Mouse (Mus musculus) neutrophil, adult 65 days (primary cell): ENCODE data around the gene Slc28a1. TPM values are rescaled to one million over a fixed set of nuclear protein-coding genes. Genes with fewer than 3 reads are reported as not detected.

Experiments used
- total RNA-seq: library from RNA; stranded (reverse); gene quantifications from 2 replicates; pipeline ENCODE4 v1.2.4, GENCODE M21; 2023

Slc28a1 gene
- not detected in 2 replicates for total RNA-seq

GRCm38 (mm10) chr7:81114555-81114954 is at the start of gene Slc28a1:
Gene Slc28a1 (plus strand): TSS chr7:81114799.

GRCm38 (mm10) chr7:81213347-81214152 is 99.0 kb downstream of the Slc28a1 start, which contains the start of gene Pde8a:
Gene Pde8a (plus strand): TSS chr7:81213596.

Other genes starting within 250 kb of the Slc28a1 start
- 4.4 and 6.6 TPM in 2 replicates for gene Wdr73, start 213.5 kb upstream of the Slc28a1 start, total RNA-seq
- gene Nmb, start 209.7 kb upstream of the Slc28a1 start, total RNA-seq = 2.4 and 6.3 TPM in 2 replicates
- gene Sec11a, start 167.0 kb upstream of the Slc28a1 start, total RNA-seq = 36.5 and 54.8 TPM in 2 replicates
- gene Zfp592, start 121.1 kb upstream of the Slc28a1 start, total RNA-seq = 32.1 and 42.5 TPM in 2 replicates
- gene Alpk3, start 57.2 kb upstream of the Slc28a1 start, total RNA-seq = 0.20 and 0.32 TPM in 2 replicates
- gene Pde8a, start 98.8 kb downstream of the Slc28a1 start, total RNA-seq = 17.3 and 17.6 TPM in 2 replicates
- 459 and 559 TPM in 2 replicates for gene Rps17, start 230.5 kb downstream of the Slc28a1 start, total RNA-seq